Comparison of ENCODE assay signal across 8 mouse cellular contexts in the genomic region with DNA sequence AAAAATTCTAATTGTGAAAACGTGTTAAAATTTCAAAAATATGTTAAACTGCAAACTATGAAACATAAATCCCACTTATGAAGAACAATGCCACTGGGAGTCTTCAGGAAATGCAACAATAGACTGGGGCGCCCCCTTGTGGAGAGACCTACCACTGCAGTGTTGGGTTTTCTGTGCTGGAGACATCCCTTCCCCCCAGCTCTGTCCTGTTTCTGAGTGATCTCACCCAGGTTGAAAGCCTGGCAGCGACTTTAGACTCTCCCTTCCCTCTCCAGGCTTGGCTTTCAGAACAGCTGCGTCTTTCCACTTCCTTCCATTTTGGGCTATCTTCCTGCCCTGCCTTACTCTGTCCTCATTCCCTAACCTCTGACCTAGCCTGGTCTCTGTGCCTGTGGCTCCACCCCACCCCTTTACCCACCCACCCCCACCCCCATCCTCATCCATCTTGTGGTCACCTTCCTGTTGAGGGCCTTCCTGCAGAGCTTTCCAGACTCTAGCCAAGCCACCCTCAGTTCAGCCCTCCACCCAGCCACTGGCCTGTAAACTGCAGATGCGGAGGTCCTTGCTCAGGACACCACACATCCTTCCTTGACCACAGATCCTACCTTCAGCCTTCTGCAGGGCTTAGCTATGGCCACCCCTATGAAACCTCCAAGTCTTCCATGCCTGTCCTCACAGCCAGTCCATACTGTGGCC. TPM values are rescaled to one million over a fixed set of nuclear protein-coding genes. Genes with fewer than 3 reads are reported as not detected.
DNase-seq lines count a peak whose midpoint lies in the region; ATAC-seq lines count a peak whose summit lies in the region.
"Had no signal": no experiment of that assay in that cellular context is flagged by ENCODE, and none has a peak within 500 bp of the region (broad histone marks: within the 10 kb centered on the region; RNA-seq: fewer than 3 reads in every experiment).

No protein-coding gene starts in this region.

- no peak overlapping the region for H3K27ac ChIP-seq in midbrain, embryonic 13.5 days
- H3K27ac ChIP-seq: neural tube, embryonic 13.5 days had no signal

- no peak overlapping the region for H3K4me2 ChIP-seq in midbrain, embryonic 13.5 days (replicated peaks)
- H3K4me2 ChIP-seq: neural tube, embryonic 13.5 days had no signal

- 19% methylated on average over 5 of the region's 5 CpGs for WGBS in midbrain, embryonic 13.5 days

- no peak overlapping the region for H3K4me3 ChIP-seq in midbrain, embryonic 13.5 days (replicated peaks)
- H3K4me3 ChIP-seq: neural tube, embryonic 13.5 days had no signal

- H3K9ac ChIP-seq in midbrain, embryonic 13.5 days (replicated peaks): no peak overlapping the region
- H3K9ac ChIP-seq: neural tube, embryonic 13.5 days had no signal

- H3K9me3 ChIP-seq in midbrain, embryonic 13.5 days: no peaks in the 10 kb centered on the region
- H3K9me3 ChIP-seq: neural tube, embryonic 13.5 days had no signal

- peak; percentile 93 for DNase-seq in NIH3T3 (ENCODE audit: low read depth)
- DNase-seq in c-Kit-positive CD71-positive TER-119-positive erythroid progenitor cells, embryonic 14.5 days (ENCODE audit: low spot score): peak; percentile 65
- peak; percentile 83 to 90 for DNase-seq in frontal cortex, postnatal 36 days (ENCODE audit: low spot score in 2 of 2)
- peak; percentile 73 to 83 for DNase-seq in left cerebral cortex, adult 8-10 months (ENCODE audit: low spot score in 2 of 2)
- DNase-seq in spleen, postnatal 14 days (ENCODE audit: low spot score in 2 of 2): peak; percentile 50 to 69

- H3K27me3 ChIP-seq in midbrain, embryonic 13.5 days: peaks cover 44% of the 10 kb centered on the region

- H3K4me1 ChIP-seq in midbrain, embryonic 13.5 days (replicated peaks): peaks cover 8% of the 10 kb centered on the region

- peak; percentile 27 for ATAC-seq in inflammation-experienced regulatory T-cells, adult 6 months
- 0 out of 2 replicates have a peak, but pooled peaks have one; percentile 31 for ATAC-seq in midbrain, embryonic 13.5 days

- no peaks in the 10 kb centered on the region for H3K36me3 ChIP-seq in midbrain, embryonic 13.5 days
- H3K36me3 ChIP-seq: neural tube, embryonic 13.5 days had no signal

RNA-seq across cellular contexts. Expression of a gene that starts 5.2 kb away (rescaled TPM):
- polyA plus RNA-seq in inflammation-experienced regulatory T-cells, adult 6 months (2017; shearing (Covaris generic)): 10 to 100 TPM in 2 of 3 experiments, 1 to 10 TPM in 1; 6.8 to 11.1 (median 10.8) TPM
- 100 to 1,000 TPM; 104 to 122 (median 108) TPM for total RNA-seq in left cerebral cortex, adult 8-10 months (2022)
- 28.2 and 34.2 TPM in 2 replicates for polyA plus RNA-seq in midbrain, embryonic 13.5 days (2015; fragmentation: Nextera tagmentation; extraction: Ambion mirVana)

RNA-seq across cellular contexts. Expression of a gene that starts 6.8 kb away (rescaled TPM):
- polyA plus RNA-seq in inflammation-experienced regulatory T-cells, adult 6 months (2017; shearing (Covaris generic)): under 1 TPM in 2 of 3 experiments, not detected in 1; 0.20 to 0.54 TPM
- total RNA-seq in left cerebral cortex, adult 8-10 months (2022): under 1 TPM; 0.32 to 0.77 (median 0.42) TPM
- 0.19 and 0.24 TPM in 2 replicates for polyA plus RNA-seq in midbrain, embryonic 13.5 days (2015; fragmentation: Nextera tagmentation; extraction: Ambion mirVana)

RNA-seq across cellular contexts. Expression of a gene that starts 10.1 kb away (rescaled TPM):
- polyA plus RNA-seq in inflammation-experienced regulatory T-cells, adult 6 months (2017; shearing (Covaris generic)): under 1 TPM; 0.40 to 0.88 (median 0.71) TPM
- total RNA-seq in left cerebral cortex, adult 8-10 months (2022): under 1 TPM in 1 of 4 experiments, not detected in 3; 0.61 TPM
- 0.88 and 0.93 TPM in 2 replicates for polyA plus RNA-seq in midbrain, embryonic 13.5 days (2015; fragmentation: Nextera tagmentation; extraction: Ambion mirVana)

RNA-seq across cellular contexts. Expression of a gene that starts 17.1 kb away (rescaled TPM):
- under 1 TPM in 2 of 3 experiments, not detected in 1; 0.49 to 0.59 TPM for polyA plus RNA-seq in inflammation-experienced regulatory T-cells, adult 6 months (2017; shearing (Covaris generic))
- total RNA-seq in left cerebral cortex, adult 8-10 months (2022): under 1 TPM in 3 of 4 experiments, not detected in 1; 0.22 to 0.46 (median 0.30) TPM
- 8.8 and 11.4 TPM in 2 replicates for polyA plus RNA-seq in midbrain, embryonic 13.5 days (2015; fragmentation: Nextera tagmentation; extraction: Ambion mirVana)

RNA-seq across cellular contexts. Expression of a gene that starts 32.2 kb away (rescaled TPM):
- not detected for polyA plus RNA-seq in inflammation-experienced regulatory T-cells, adult 6 months (2017; shearing (Covaris generic))
- total RNA-seq in left cerebral cortex, adult 8-10 months (2022): 10 to 100 TPM; 50.1 to 61.2 (median 55.3) TPM
- 21.8 and 22.5 TPM in 2 replicates for polyA plus RNA-seq in midbrain, embryonic 13.5 days (2015; fragmentation: Nextera tagmentation; extraction: Ambion mirVana)
